Mouse (Mus musculus) erythroblast, embryonic 14.5 days (primary cell): ENCODE data around the gene Gchfr.

Experiments
- GATA1 ChIP-seq: IDR thresholded peaks from 2 replicates; pipeline ENCODE4 v1.6.1; 2012; ENCODE audit warnings: low read length, inconsistent platforms, mixed read lengths
- TAL1 ChIP-seq: IDR thresholded peaks from 3 replicates; pipeline ENCODE4 v1.6.1; 2012; ENCODE audit warnings: low read length, inconsistent platforms, mixed read lengths

DNA sequence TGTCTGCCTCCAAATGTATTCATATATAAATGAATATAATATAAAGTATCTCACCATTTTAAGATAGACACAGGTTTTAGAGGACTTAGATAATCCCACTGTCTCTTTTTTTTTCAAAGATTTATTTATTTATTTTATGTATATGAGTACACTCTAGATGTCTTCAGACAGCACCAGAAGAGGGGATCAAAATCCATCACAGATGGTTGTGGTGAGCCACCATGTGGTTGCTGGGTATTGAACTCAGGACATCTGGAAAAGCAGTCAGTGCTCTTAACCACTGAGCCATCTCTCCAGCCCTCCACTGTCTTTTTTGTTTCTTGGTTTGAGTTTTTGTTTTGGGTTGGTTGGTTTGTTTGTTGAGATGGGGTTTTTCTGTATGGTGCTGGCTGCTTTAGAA lies 9.7 kb upstream of the Gchfr start:
- TF ChIP-seq GATA1 (no peak), TAL1 (no peak)
